Mouse (Mus musculus) midbrain, embryonic 15.5 days (tissue): ENCODE measurements at regions not wholly inside any gene's neighbourhood (a gene's known extent, or its start where the extent isn't known, plus 50 kb on each side); places are given as distances from the start of the nearest gene placed in this dataset.

Source experiments
- ATAC-seq: fragments of 200-750 bp; cut with Nextera tagmentation; replicated peaks from 2 replicates; pipeline ENCODE4 v1.8.0; 2017; ENCODE audit warnings: moderate TSS enrichment
- H3K27ac ChIP-seq: fragments of 300-500 bp; sonication (generic); 2 replicates; pipeline ENCODE4 v1.5.1; 2015; ENCODE audit warnings: mild to moderate bottlenecking, inconsistent platforms
- H3K27me3 ChIP-seq: fragments of 300-500 bp; sonication (generic); replicated peaks from 2 replicates; pipeline ENCODE4 v1.6.1; 2015; ENCODE audit warnings: inconsistent platforms
- H3K36me3 ChIP-seq: fragments of 300-500 bp; sonication (generic); replicated peaks from 2 replicates; pipeline ENCODE4 v1.6.1; 2015; ENCODE audit warnings: inconsistent platforms
- H3K4me1 ChIP-seq: fragments of 300-500 bp; sonication (generic); 2 replicates; pipeline ENCODE4 v1.6.1; 2015; ENCODE audit warnings: inconsistent platforms
- H3K4me2 ChIP-seq: fragments of 300-500 bp; sonication (generic); 2 replicates; pipeline ENCODE4 v1.6.1; 2015; ENCODE audit warnings: inconsistent platforms, mild to moderate bottlenecking, moderate library complexity
- H3K4me3 ChIP-seq: fragments of 300-500 bp; sonication (generic); 2 replicates; pipeline ENCODE4 v1.5.1; 2015; ENCODE audit warnings: mild to moderate bottlenecking, inconsistent platforms
- H3K9ac ChIP-seq: fragments of 300-500 bp; sonication (generic); 2 replicates; pipeline ENCODE4 v1.6.1; 2015; ENCODE audit warnings: mild to moderate bottlenecking, inconsistent platforms
- H3K9me3 ChIP-seq: fragments of 300-500 bp; sonication (generic); 2 replicates; pipeline ENCODE4 v1.6.1; 2016; ENCODE audit warnings: inconsistent platforms
- WGBS: fragments of 180-500 bp; shearing (Covaris S2); methylation state at CpG from one replicate; pipeline ENCODE4 v1.1.7; 2015; ENCODE audit warnings: mixed read lengths; 5-methylcytosine and 5-hydroxymethylcytosine counted together

DNA sequence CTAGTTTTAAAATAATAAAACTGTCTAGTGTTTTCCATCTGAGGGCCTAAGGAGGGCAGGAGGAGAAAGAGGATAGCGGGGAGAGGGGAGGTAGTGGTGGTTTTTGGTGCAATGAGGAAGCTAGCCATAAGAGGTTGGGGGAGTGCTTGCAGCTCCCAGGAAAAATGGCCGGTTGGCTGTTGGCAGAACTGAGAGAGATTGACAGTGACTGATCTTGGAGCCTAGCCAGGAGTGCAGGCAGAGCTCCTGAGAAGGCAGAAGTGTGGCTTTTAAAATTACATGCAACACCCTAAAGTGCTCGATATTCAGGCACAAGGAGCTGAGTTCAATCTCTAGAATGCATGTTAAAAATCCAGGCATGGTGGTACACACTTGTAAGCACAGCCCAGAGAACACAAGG is 938.3 kb upstream of the 2610301B20Rik start:
- H3K27me3 ChIP-seq: no peaks in the 10 kb centered on the region
- H3K4me2 ChIP-seq: no peak overlapping the region
- H3K36me3 ChIP-seq: no peaks in the 10 kb centered on the region
- no peak overlapping the region for H3K4me3 ChIP-seq
- 54% methylated on average over 3 of the region's 3 CpGs for WGBS
- H3K9ac ChIP-seq: no peak overlapping the region
- no peak for ATAC-seq
- H3K9me3 ChIP-seq: no peaks in the 10 kb centered on the region
- H3K27ac ChIP-seq: no peak overlapping the region
- no peaks in the 10 kb centered on the region for H3K4me1 ChIP-seq

DNA sequence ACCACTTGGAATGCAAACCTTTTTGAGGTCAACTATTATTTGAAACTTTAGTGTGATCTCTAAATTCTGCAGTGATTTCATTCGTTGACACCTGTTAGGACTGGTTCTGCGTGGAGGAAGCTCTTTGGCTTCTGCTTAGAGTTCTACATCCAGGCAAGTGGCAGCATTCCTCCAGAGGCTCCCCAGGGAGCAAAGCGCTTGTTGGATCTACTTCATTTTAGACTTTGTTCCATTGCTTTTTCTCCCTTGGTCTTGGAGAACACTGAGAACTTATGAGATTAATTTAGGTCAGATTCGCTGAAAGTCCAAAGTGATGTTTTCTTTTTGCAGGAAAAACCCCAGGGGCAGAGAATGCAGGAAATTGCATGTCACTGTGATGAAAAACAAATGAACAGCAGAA is 922.9 kb upstream of the 2610301B20Rik start:
- no peak overlapping the region for H3K27ac ChIP-seq
- no peak overlapping the region for H3K4me2 ChIP-seq

DNA sequence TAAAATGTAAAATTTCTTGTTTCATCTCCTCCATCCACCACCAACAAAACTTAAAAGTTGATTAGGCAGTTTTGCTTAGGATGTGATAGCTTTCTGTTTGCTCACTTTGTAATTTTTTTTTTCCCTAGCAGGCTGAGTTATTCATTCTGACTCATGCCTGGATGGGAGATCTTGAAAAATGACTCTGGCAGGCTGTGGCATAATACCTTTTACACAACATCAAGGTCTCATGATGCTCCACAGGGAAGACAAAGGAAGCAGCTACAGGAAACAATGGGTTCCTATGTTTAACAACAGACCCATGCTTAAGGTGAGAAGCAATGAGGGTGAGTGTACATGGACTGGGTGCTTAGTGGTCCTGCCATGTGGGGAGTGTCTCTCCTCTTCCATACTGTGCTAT is 899.7 kb upstream of the 2610301B20Rik start:
- Histone ChIP-seq H3K9ac (no peak overlapping the region), H3K27me3 (no peaks in the 10 kb centered on the region), H3K9me3 (no peaks in the 10 kb centered on the region), H3K36me3 (no peaks in the 10 kb centered on the region), H3K4me1 (no peaks in the 10 kb centered on the region), H3K4me3 (no peak overlapping the region), H3K4me2 (no peak overlapping the region), H3K27ac (no peak overlapping the region)
- no peak for ATAC-seq

More for the DNA sequence above, 922.9 kb upstream of the 2610301B20Rik start:
- 90% methylated on average over 4 of the region's 4 CpGs for whole genome bisulfite sequencing
- H3K9ac ChIP-seq: no peak overlapping the region
- H3K27me3 ChIP-seq: no peaks in the 10 kb centered on the region
- no peaks in the 10 kb centered on the region for H3K9me3 ChIP-seq
- H3K4me1 ChIP-seq: no peaks in the 10 kb centered on the region
- no peak overlapping the region for H3K4me3 ChIP-seq
- ATAC-seq: no peak
- no peaks in the 10 kb centered on the region for H3K36me3 ChIP-seq

DNA sequence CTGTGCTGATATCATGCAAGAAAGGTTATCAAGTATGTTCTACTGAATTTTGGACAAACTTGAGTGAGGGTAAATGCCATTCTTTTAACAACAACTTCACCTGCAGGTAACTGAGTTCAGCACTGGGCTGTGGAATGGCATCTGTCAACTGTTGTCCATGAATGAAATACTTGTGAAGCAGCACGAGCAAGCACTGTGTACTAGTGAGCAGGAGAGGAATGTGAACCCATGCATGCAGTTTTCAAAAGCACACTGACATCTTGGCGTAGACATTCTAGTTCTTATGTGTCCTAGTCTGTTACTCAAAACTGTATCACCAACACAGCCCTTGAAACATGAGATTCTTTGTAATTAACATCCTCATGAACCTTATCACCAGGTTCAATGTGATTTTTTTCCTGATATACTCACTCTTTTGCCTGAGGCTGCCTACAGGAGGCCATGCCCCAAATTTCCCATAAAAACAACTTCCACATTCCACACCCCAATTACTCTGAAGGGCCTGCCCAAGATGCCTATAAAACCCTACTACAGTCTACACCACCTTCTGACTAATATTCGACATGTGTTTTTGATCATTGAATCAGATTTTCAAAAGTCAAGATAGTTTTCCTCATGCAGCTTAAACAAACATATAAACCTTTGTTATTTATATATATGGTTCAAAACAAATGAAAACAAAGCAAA is 892.8 kb upstream of the 2610301B20Rik start:
- no peak overlapping the region for H3K27ac ChIP-seq
- ATAC-seq: no peak
- H3K4me2 ChIP-seq: no peak overlapping the region
- no peak overlapping the region for H3K4me3 ChIP-seq
- no peaks in the 10 kb centered on the region for H3K4me1 ChIP-seq
- WGBS: 85% methylated on average over 3 of the region's 3 CpGs
- no peaks in the 10 kb centered on the region for H3K36me3 ChIP-seq
- H3K9me3 ChIP-seq: no peaks in the 10 kb centered on the region
- H3K9ac ChIP-seq: no peak overlapping the region
- no peaks in the 10 kb centered on the region for H3K27me3 ChIP-seq

DNA sequence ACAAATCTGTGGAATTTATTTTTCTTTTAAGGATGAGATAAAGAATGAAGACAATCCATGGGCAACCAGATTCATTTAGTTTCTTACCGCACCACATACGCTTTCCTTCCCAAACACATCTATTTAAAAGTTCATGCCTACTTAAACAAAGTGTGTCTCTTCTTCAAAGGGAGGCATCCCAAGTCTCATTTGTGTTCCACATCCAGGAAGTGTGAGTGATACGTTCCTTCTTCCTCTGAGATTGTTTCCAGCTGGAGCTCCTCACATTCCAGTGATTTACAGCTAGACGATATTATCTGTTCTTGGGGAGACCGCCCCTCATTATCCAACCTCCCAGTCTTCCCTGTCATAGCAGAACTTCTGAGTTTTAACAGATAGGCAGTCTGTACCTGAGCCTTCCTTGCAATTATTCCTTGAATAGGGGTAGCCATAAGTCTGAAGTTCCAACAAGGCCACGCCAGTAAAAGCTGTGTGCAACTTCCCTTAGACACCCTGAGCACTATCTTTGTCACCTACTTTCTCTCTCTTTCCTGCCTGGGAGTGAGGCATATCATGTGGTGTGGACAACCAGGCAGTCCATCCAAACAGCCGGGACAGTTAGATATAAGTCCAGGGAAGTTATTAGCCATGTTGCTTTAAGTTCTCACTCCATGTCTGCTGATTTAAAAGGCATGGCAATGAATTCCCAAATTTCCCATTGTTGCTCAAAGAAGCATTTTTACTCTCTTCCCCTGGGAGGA is 891.3 kb upstream of the 2610301B20Rik start:
- no peak overlapping the region for H3K9ac ChIP-seq
- ATAC-seq: no peak
- no peaks in the 10 kb centered on the region for H3K4me1 ChIP-seq
- H3K27me3 ChIP-seq: no peaks in the 10 kb centered on the region
- no peak overlapping the region for H3K4me3 ChIP-seq
- no peaks in the 10 kb centered on the region for H3K36me3 ChIP-seq
- H3K27ac ChIP-seq: no peak overlapping the region
- H3K4me2 ChIP-seq: no peak overlapping the region
- H3K9me3 ChIP-seq: no peaks in the 10 kb centered on the region
- 89% methylated on average over 7 of the region's 7 CpGs for WGBS

DNA sequence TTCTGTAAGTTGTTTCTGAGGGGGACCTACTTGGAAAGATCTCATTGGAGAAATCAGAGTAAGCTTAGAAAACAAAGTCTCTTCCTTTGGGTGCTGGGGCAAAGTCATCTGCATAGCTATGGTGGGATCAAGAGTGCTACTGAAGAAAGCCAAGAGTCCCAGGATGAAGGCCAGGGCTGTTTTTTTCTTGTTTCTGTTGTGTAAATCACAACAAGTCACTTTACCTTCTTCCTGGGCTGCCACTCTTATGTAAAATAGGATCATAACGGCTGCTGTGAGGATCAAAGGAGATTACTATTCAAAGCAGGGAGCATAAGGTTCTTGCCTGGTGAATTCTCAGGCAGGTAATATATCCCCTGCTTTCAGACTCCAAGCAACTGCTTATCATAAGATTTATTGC is 880.4 kb upstream of the 2610301B20Rik start:
- no peak overlapping the region for H3K4me3 ChIP-seq
- no peaks in the 10 kb centered on the region for H3K9me3 ChIP-seq
- H3K4me1 ChIP-seq: no peaks in the 10 kb centered on the region
- no peak overlapping the region for H3K9ac ChIP-seq
- H3K36me3 ChIP-seq: no peaks in the 10 kb centered on the region
- H3K27me3 ChIP-seq: no peaks in the 10 kb centered on the region
- ATAC-seq: no peak
- no peak overlapping the region for H3K27ac ChIP-seq
- 15% methylated on average over 1 of the region's 1 CpGs for WGBS
- H3K4me2 ChIP-seq: no peak overlapping the region

DNA sequence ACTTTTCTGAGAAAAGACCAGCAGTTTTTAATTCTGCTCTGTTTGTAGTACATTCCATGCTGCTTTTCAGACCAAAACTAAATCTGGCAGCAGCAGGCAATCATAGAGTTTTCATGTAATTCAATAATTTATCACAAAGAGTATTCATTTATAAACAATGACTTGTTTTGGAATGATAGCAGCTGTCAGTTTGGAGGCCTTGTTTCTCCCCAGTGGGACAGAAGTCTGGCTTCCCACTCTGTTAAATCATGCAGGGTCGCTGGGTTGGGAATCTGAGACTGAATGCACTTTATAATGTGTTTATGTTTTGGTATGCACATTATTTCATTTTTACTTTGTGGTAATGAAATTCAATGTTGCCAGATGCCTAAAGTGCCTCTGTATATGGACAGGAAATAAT is 879.8 kb upstream of the 2610301B20Rik start:
- WGBS: 72% methylated on average over 1 of the region's 1 CpGs
- no peaks in the 10 kb centered on the region for H3K4me1 ChIP-seq
- H3K4me3 ChIP-seq: no peak overlapping the region
- H3K4me2 ChIP-seq: no peak overlapping the region
- no peaks in the 10 kb centered on the region for H3K9me3 ChIP-seq
- H3K27ac ChIP-seq: no peak overlapping the region
- H3K9ac ChIP-seq: no peak overlapping the region
- no peak for ATAC-seq
- H3K36me3 ChIP-seq: no peaks in the 10 kb centered on the region
- no peaks in the 10 kb centered on the region for H3K27me3 ChIP-seq

DNA sequence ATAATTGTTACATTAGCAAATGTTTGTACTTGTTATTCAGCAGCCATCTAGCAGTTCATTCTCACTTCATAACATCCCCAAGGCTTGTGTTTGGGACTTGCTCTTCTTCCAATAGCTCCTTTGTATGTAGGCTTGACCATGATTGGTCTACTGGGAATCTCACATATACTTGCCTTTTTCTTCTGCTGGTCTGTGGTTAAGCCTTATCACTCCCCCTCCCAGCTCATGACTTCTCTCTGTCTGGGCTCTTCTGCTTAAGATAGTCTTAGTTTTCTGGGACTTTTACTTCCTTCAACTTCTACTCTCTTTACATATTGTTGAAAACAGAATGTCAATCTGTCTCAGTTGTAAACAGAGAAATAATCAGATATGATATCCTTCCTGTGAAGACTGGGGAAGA is 844.0 kb upstream of the 2610301B20Rik start:
- Histone ChIP-seq H3K27ac (no peak overlapping the region), H3K4me1 (no peaks in the 10 kb centered on the region), H3K9me3 (no peaks in the 10 kb centered on the region), H3K36me3 (no peaks in the 10 kb centered on the region), H3K9ac (no peak overlapping the region), H3K4me2 (no peak overlapping the region), H3K27me3 (no peaks in the 10 kb centered on the region), H3K4me3 (no peak overlapping the region)
- no peak for ATAC-seq

DNA sequence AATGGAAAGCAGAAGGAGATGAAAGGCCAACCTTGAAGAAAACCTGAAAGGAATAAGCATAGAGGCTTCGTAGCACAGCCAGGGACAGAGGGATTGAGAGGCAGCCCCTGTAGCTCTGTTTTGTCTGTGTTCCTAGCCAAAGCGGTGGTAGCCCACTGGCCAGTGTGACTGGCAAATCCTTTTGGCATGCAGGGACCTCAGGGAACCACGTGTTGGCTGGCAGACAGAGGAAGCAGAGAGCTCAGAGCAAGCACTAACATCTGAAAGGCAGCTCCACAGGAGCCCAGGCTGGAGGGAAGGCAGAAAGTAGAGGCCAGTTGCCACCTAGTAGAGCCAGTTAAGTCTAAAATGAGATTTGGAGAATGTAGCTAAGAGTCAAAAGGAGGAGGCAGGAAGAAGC is 842.5 kb upstream of the 2610301B20Rik start:
- Histone ChIP-seq H3K4me2 (no peak overlapping the region), H3K9me3 (no peaks in the 10 kb centered on the region), H3K4me3 (no peak overlapping the region), H3K4me1 (no peaks in the 10 kb centered on the region), H3K27ac (no peak overlapping the region), H3K9ac (no peak overlapping the region), H3K36me3 (no peaks in the 10 kb centered on the region), H3K27me3 (no peaks in the 10 kb centered on the region)
- peak; percentile 20; the same call in 1 of the 2 replicates for ATAC-seq
- WGBS: 16% methylated on average over 3 of the region's 3 CpGs

DNA sequence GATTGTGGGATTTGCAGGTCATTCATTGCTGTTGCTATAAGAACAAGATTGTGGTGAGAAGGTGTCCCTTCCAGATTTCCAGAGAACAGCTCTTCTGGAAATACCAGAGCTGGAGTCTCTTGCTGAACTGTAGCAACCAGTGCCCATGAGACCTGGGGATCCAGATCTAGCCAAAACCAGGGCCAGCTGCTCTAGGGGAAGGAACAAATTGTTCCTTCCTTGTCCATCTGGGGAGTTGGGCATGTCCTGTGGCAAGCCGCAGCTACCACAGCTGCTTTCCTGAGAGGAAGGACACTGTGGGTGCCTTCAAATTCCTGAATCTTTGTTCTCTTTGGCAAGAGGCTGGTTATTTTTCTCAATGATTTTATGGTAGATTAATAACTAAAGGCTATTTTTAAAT is 839.0 kb upstream of the 2610301B20Rik start:
- no peak overlapping the region for H3K27ac ChIP-seq
- no peak for ATAC-seq
- H3K9me3 ChIP-seq: no peaks in the 10 kb centered on the region
- H3K4me1 ChIP-seq: no peaks in the 10 kb centered on the region
- WGBS: 91% methylated on average over 1 of the region's 1 CpGs
- no peak overlapping the region for H3K4me3 ChIP-seq
- no peaks in the 10 kb centered on the region for H3K36me3 ChIP-seq
- no peak overlapping the region for H3K9ac ChIP-seq
- H3K27me3 ChIP-seq: no peaks in the 10 kb centered on the region
- no peak overlapping the region for H3K4me2 ChIP-seq

DNA sequence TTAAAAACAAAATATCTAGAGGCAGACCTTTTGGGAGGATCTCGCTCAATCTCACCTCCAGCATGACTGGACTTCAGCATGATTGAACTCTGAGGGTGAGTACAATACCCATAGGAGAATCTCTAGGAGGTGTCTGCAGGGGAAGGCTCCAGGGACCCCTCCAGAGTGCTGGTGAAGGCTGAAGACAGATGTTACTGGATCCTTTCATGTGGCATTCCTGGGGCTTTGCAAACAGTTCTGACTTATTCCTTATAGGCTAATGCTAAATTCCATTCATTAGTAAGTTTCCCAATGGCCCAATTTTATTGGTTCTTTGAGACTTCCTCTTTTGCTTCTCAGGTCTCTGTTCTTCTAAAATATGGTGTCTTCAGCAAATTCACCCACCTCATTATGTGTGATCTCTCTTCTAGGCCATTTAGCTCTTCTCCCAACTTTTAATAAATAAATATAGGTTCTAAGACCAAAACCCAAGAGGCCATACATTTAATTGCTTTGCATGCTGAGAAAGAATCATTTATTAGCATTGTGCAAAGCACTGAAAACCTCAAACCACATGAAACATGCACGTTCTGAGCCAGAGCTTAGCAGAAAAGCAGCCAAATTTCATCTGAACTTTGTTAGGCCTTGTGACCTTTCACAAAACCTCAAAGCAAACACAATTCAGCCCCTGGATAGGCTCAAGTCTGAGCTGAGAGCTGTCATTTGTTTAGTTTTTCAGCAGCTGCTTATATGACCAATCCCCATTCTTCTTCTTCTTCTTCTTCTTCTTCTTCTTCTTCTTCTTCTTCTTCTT is 832.8 kb upstream of the 2610301B20Rik start:
- Histone ChIP-seq H3K27me3 (no peaks in the 10 kb centered on the region), H3K4me1 (no peaks in the 10 kb centered on the region), H3K4me2 (no peak overlapping the region), H3K9me3 (no peaks in the 10 kb centered on the region), H3K27ac (no peak overlapping the region), H3K9ac (no peak overlapping the region), H3K4me3 (no peak overlapping the region), H3K36me3 (no peaks in the 10 kb centered on the region)
- ATAC-seq: no peak
- 84% methylated on average over 2 of the region's 2 CpGs for WGBS

DNA sequence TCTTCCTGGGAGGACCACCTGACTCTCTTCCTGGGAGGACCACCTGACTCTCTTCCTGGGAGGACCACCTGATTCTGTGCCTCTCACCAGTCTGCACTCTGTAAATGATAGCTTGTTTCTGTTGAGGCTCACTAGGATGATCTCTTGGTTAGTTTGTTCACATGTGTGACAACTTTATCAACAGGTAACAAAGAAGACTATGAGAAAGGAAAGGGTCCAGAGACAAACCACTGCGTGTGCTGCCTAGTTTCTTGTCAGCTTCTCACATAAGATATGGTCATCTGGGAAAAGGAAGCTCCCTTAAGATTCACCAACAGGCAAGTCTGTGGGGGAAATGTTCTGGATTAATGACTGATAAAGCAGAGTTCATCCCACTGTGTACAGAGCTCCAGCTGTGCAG is 825.5 kb upstream of the 2610301B20Rik start:
- no peaks in the 10 kb centered on the region for H3K9me3 ChIP-seq
- WGBS: 93% methylated on average over 1 of the region's 1 CpGs
- H3K36me3 ChIP-seq: no peaks in the 10 kb centered on the region
- no peak overlapping the region for H3K4me2 ChIP-seq
- no peak overlapping the region for H3K4me3 ChIP-seq
- ATAC-seq: no peak
- no peak overlapping the region for H3K27ac ChIP-seq
- H3K9ac ChIP-seq: no peak overlapping the region
- no peaks in the 10 kb centered on the region for H3K4me1 ChIP-seq
- H3K27me3 ChIP-seq: no peaks in the 10 kb centered on the region
